Mouse (Mus musculus): ENCODE results near the gene Rgs13. TPM values are rescaled to one million over a fixed set of nuclear protein-coding genes. Genes with fewer than 3 reads are reported as not detected.

The Rgs13 gene
- polyA plus RNA-seq, 1 experiment from 2014 or later = not detected

DNA sequence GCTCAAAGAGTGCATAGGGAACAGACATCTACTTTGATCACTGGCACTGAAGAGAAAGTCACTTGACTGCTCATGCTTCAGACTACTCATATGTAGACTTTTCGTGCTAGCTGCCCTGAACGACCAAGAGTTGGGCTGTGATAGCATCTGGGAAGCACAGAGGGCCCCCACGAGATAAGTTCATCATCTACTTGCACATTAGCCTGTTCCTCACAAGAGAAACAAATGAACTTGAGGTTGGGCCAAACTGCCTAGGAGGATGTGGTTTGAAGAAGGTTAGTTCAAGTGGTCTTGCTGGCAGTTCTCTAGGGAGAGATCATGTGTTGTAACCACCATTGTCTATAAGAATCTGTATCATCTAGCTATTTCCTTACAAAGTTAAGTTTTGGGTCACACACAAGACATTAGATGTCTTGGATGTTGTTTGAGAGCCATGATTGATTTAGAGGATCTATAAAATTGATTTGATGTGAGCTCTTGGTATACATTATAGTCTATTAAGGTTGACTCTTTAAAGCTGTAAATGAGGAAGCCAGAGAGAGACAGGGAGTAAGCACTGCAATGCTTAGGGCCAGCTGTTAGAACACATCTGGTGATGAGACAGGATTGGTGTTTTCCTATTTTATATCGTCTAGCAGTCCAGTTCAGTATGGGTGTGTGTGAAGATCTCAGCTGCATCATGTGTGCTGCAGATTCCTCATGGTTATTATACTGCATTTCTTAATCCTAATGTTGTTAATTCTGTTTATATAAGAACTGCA lies 8.0 kb upstream of the Rgs13 start:
- Histone ChIP-seq H3K9ac (replicated peaks; ENCODE audit: low read length) (no peak overlapping the region), H3K4me2 (replicated peaks; ENCODE audit: low read depth, low read length) (no peak overlapping the region), H3K4me3 (ENCODE audit: low read length) (no peak overlapping the region), H3K27me3 (ENCODE audit: insufficient read depth, low read length) (no peaks in the 10 kb centered on the region), H3K36me3 (ENCODE audit: insufficient read depth, low read length) (no peaks in the 10 kb centered on the region), H3K27ac (ENCODE audit: low read length) (no peak overlapping the region), H3K4me1 (ENCODE audit: insufficient read depth, low read length) (no peaks in the 10 kb centered on the region), H3K9me3 (ENCODE audit: low read length) (no peaks in the 10 kb centered on the region)
- 53% methylated on average over 4 of the region's 4 CpGs for WGBS
- no peak for ATAC-seq (ENCODE audit: low FRiP score, low TSS enrichment)

DNA sequence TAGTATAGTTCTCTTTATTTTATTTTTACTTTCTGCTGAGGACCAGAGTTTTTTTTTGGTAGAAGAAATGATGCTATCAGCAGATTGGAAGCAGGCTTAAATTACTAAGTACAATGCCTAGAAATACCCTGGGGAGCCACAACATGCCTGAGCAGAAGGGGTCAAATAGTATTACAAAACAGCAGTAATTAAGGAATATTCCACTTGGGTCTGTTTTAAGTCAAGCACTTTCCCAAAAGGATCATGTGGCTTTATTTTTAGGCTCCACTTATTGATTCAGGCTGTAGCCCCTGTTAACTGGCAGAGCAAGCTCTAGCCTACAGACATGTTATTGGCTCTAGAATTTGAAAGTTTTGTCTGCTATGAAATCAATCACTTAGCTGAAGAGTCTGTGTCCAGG lies 6.5 kb upstream of the Rgs13 start:
- Histone ChIP-seq H3K4me3 (ENCODE audit: low read length) (no peak overlapping the region), H3K36me3 (ENCODE audit: insufficient read depth, low read length) (no peaks in the 10 kb centered on the region), H3K27ac (ENCODE audit: low read length) (no peak overlapping the region), H3K9ac (replicated peaks; ENCODE audit: low read length) (no peak overlapping the region), H3K9me3 (ENCODE audit: low read length) (no peaks in the 10 kb centered on the region), H3K4me1 (ENCODE audit: insufficient read depth, low read length) (no peaks in the 10 kb centered on the region), H3K27me3 (ENCODE audit: insufficient read depth, low read length) (no peaks in the 10 kb centered on the region), H3K4me2 (replicated peaks; ENCODE audit: low read depth, low read length) (no peak overlapping the region)
- ATAC-seq (ENCODE audit: low FRiP score, low TSS enrichment) = no peak

DNA sequence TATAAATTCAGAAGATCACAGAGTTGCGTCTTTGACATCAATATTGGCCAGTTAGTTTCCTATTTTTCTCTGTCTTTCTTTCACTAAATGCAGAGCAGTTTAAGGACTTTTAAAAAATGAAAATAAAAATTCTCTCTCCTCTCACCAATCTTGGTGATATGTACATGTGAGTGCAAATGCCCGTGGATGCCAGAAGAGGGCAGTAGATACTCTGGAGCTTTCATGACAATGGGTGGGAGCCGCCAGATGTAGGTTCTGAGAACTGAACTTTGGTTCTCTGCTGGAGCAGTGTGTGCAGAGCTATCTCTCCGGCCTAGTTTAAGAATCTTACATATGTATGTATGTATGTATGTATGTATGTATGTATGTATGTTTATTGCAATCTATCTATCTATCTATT lies 2.4 kb upstream of the Rgs13 start:
- no peaks in the 10 kb centered on the region for H3K27me3 ChIP-seq (ENCODE audit: insufficient read depth, low read length)
- H3K4me3 ChIP-seq (ENCODE audit: low read length) = no peak overlapping the region
- no peaks in the 10 kb centered on the region for H3K36me3 ChIP-seq (ENCODE audit: insufficient read depth, low read length)
- 88% methylated on average over 4 of the region's 4 CpGs for WGBS
- no peaks in the 10 kb centered on the region for H3K4me1 ChIP-seq (ENCODE audit: insufficient read depth, low read length)
- no peak overlapping the region for H3K9ac ChIP-seq (replicated peaks; ENCODE audit: low read length)
- no peaks in the 10 kb centered on the region for H3K9me3 ChIP-seq (ENCODE audit: low read length)
- ATAC-seq (ENCODE audit: low FRiP score, low TSS enrichment) = no peak
- no peak overlapping the region for H3K27ac ChIP-seq (ENCODE audit: low read length)
- no peak overlapping the region for H3K4me2 ChIP-seq (replicated peaks; ENCODE audit: low read depth, low read length)

DNA sequence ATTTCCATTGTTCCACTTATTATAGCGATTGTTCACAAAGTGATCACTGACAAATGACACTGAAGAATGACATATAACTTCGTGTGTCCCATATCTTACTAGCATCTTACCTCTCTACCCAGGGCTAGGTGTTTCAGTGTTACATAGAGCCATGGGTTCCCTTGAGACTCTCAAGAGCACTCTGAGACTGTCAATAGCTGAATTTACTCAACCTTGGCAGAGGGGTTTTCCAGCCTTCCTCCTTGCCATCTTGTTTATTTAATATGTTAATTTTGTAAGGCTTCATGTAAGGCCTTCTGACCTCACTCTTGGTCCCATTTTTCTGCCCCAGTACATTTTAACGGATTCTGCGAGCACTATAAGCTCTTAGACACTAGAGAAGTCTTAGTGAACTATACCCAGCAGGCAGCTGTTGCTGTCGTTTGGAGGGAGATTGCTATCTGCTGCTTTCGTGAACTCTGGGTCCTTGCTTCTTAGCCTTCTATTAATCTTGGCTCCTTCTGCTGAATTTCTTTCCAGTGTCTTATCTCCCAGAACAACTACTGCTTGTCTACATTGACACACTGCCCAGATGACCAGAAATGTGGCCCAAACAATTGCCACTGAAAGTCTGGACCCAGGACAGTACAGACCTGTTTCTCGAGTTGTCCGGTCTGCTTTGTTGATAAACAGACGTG lies 1.2 kb upstream of the Rgs13 start:
- no peak overlapping the region for H3K4me2 ChIP-seq (replicated peaks; ENCODE audit: low read depth, low read length)
- 70% methylated on average over 9 of the region's 9 CpGs for WGBS
- no peaks in the 10 kb centered on the region for H3K9me3 ChIP-seq (ENCODE audit: low read length)
- no peaks in the 10 kb centered on the region for H3K4me1 ChIP-seq (ENCODE audit: insufficient read depth, low read length)
- no peak overlapping the region for H3K27ac ChIP-seq (ENCODE audit: low read length)
- no peak overlapping the region for H3K4me3 ChIP-seq (ENCODE audit: low read length)
- no peaks in the 10 kb centered on the region for H3K36me3 ChIP-seq (ENCODE audit: insufficient read depth, low read length)
- no peaks in the 10 kb centered on the region for H3K27me3 ChIP-seq (ENCODE audit: insufficient read depth, low read length)
- ATAC-seq (ENCODE audit: low FRiP score, low TSS enrichment) = no peak
- no peak overlapping the region for H3K9ac ChIP-seq (replicated peaks; ENCODE audit: low read length)

DNA sequence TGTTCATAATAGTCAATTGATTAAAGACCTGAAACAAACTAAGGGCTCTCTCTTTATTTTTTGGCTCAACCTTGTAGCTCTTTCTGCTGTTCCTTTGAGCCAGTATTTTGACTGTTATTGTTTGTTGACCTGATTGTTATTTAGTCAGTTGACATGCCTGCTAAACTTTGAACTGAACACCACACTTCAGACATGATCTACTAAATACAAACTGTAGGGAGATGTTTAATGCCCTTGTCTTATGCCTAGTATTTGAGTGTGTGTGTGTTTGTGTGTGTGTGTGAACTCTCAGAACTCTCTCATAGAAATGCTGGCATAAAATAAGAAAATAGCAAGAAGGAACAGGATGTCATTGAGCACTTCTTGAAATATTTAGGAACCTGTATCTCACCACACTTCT lies 448 bp upstream of the Rgs13 start:
- no peak overlapping the region for H3K27ac ChIP-seq (ENCODE audit: low read length)
- no peaks in the 10 kb centered on the region for H3K4me1 ChIP-seq (ENCODE audit: insufficient read depth, low read length)
- no peak overlapping the region for H3K4me3 ChIP-seq (ENCODE audit: low read length)
- H3K36me3 ChIP-seq (ENCODE audit: insufficient read depth, low read length) = no peaks in the 10 kb centered on the region
- no peak for ATAC-seq (ENCODE audit: low FRiP score, low TSS enrichment)
- H3K9me3 ChIP-seq (ENCODE audit: low read length) = no peaks in the 10 kb centered on the region
- no peak overlapping the region for H3K9ac ChIP-seq (replicated peaks; ENCODE audit: low read length)
- no peaks in the 10 kb centered on the region for H3K27me3 ChIP-seq (ENCODE audit: insufficient read depth, low read length)
- H3K4me2 ChIP-seq (replicated peaks; ENCODE audit: low read depth, low read length) = no peak overlapping the region

DNA sequence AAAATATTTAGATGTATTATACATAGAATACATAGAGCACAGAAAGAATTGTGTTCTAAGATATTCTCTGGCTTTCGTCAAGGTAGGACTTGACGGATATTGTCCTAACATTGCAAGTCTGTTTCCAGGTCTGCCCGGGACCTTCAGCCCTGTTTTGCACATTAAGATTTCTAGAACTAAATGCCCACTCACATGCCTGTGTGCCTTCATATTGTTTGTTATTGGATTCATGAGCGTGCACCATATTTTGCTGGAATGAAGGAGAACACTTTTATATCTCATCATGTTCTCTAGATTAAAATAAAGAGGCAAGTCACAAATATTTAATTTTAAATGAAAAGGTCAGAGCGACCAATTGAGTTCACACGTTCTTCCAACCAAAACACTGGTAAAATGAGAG lies 2.4 kb downstream of the Rgs13 start:
- Histone ChIP-seq H3K4me2 (replicated peaks; ENCODE audit: low read depth, low read length) (no peak overlapping the region), H3K27ac (ENCODE audit: low read length) (no peak overlapping the region), H3K4me3 (ENCODE audit: low read length) (no peak overlapping the region), H3K4me1 (ENCODE audit: insufficient read depth, low read length) (no peaks in the 10 kb centered on the region), H3K36me3 (ENCODE audit: insufficient read depth, low read length) (no peaks in the 10 kb centered on the region), H3K9ac (replicated peaks; ENCODE audit: low read length) (no peak overlapping the region), H3K27me3 (ENCODE audit: insufficient read depth, low read length) (no peaks in the 10 kb centered on the region), H3K9me3 (ENCODE audit: low read length) (no peaks in the 10 kb centered on the region)
- ATAC-seq (ENCODE audit: low FRiP score, low TSS enrichment) = no peak
- WGBS = 92% methylated on average over 6 of the region's 6 CpGs

DNA sequence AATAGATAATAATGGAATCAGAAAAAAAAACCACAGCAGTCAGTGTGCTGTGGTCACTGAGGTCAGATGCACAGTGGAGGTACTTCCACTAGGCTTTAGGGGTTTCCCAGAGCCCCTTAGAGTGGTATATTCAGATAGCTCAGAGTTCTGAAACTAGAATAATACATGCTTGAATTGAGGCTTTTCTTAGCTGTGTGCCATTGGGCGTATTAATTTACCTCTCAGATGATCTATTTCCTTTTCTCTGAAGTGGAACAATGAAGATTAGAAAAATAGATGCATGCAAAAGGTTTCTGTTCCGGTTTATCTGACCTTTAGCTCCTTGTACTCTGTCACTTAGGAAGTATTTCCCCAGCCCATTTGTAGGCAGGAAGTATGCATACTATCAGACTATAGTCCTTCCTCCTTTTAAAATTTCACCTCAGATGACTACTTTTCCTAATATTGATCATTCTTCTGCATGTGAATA lies 3.6 kb downstream of the Rgs13 start:
- H3K9me3 ChIP-seq (ENCODE audit: low read length) = no peaks in the 10 kb centered on the region
- no peaks in the 10 kb centered on the region for H3K27me3 ChIP-seq (ENCODE audit: insufficient read depth, low read length)
- H3K9ac ChIP-seq (replicated peaks; ENCODE audit: low read length) = no peak overlapping the region
- no peaks in the 10 kb centered on the region for H3K4me1 ChIP-seq (ENCODE audit: insufficient read depth, low read length)
- H3K4me3 ChIP-seq (ENCODE audit: low read length) = no peak overlapping the region
- H3K27ac ChIP-seq (ENCODE audit: low read length) = no peak overlapping the region
- ATAC-seq (ENCODE audit: low FRiP score, low TSS enrichment) = no peak
- no peak overlapping the region for H3K4me2 ChIP-seq (replicated peaks; ENCODE audit: low read depth, low read length)
- WGBS = 60% methylated on average over 2 of the region's 2 CpGs
- no peaks in the 10 kb centered on the region for H3K36me3 ChIP-seq (ENCODE audit: insufficient read depth, low read length)

DNA sequence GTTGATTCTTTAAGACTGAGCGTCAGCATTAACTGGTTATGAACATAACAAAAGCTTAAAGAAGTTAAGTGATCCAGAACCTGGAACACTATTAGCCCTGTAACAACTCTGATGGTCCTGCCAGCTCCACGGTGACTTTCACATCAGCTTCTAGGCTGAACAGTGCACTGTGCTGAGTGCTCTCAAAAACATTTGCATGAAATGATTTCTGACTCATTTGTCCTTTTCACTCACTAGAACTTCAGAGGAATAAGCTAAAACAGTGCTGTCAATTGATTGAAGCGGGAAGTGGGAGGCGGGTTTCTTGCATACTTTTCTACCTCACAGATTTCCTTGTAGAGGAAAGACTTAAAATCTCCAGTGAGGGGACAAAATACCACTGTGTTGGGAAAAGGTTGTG lies 8.3 kb downstream of the Rgs13 start:
- no peak overlapping the region for H3K9ac ChIP-seq (replicated peaks; ENCODE audit: low read length)
- H3K27ac ChIP-seq (ENCODE audit: low read length) = no peak overlapping the region
- WGBS = 84% methylated on average over 4 of the region's 4 CpGs
- no peaks in the 10 kb centered on the region for H3K27me3 ChIP-seq (ENCODE audit: insufficient read depth, low read length)
- no peaks in the 10 kb centered on the region for H3K36me3 ChIP-seq (ENCODE audit: insufficient read depth, low read length)
- H3K4me2 ChIP-seq (replicated peaks; ENCODE audit: low read depth, low read length) = no peak overlapping the region
- no peaks in the 10 kb centered on the region for H3K4me1 ChIP-seq (ENCODE audit: insufficient read depth, low read length)
- ATAC-seq (ENCODE audit: low FRiP score, low TSS enrichment) = no peak
- H3K9me3 ChIP-seq (ENCODE audit: low read length) = no peaks in the 10 kb centered on the region
- no peak overlapping the region for H3K4me3 ChIP-seq (ENCODE audit: low read length)

DNA sequence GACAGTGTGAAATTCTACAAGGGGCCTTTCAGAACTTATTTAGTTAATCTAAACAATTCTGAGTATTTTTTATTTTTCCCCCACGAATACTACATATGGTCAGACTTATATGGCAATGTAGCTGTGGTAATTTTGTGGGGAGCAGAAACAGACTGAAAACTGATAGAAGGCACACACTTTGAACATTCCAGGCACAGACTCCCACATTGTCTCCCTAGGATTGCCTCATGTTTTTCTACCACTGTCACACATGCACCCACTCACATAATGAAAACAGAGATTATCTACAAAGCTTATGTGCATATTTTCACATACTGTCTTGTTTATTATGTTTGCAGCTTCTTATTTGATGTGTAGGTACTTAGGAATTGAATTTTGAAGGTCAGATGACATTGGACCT lies 9.4 kb downstream of the Rgs13 start:
- WGBS = 66% methylated on average over 1 of the region's 1 CpGs
- ATAC-seq (ENCODE audit: low FRiP score, low TSS enrichment) = no peak

DNA sequence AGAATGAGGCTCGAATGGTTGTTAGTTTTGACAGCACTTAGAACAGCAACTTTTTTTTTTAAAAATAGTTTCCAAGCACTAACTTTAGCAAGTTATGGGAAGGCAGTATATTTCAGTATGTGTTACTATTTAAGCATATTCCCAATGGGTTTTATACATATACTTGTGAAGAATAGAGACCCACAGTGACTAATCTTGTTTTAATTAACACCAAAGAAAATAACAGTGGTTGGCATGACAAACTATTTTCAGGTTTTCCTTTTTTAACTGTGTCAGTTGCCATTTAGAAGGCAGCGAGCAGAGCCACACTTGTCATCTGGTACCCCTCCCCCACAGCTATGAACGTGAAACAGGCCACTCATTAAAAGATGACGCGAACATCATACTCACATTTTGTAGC lies 10.3 kb downstream of the Rgs13 start:
- H3K4me1 ChIP-seq (ENCODE audit: insufficient read depth, low read length) = no peaks in the 10 kb centered on the region
- ATAC-seq (ENCODE audit: low FRiP score, low TSS enrichment) = no peak
- no peaks in the 10 kb centered on the region for H3K36me3 ChIP-seq (ENCODE audit: insufficient read depth, low read length)
- H3K27ac ChIP-seq (ENCODE audit: low read length) = no peak overlapping the region
- H3K9me3 ChIP-seq (ENCODE audit: low read length) = no peaks in the 10 kb centered on the region
- H3K4me2 ChIP-seq (replicated peaks; ENCODE audit: low read depth, low read length) = no peak overlapping the region
- 85% methylated on average over 5 of the region's 5 CpGs for WGBS
- no peaks in the 10 kb centered on the region for H3K27me3 ChIP-seq (ENCODE audit: insufficient read depth, low read length)
- H3K4me3 ChIP-seq (ENCODE audit: low read length) = no peak overlapping the region
- no peak overlapping the region for H3K9ac ChIP-seq (replicated peaks; ENCODE audit: low read length)

More for the DNA sequence above, 9.4 kb downstream of the Rgs13 start:
- Histone ChIP-seq H3K36me3 (ENCODE audit: insufficient read depth, low read length) (no peaks in the 10 kb centered on the region), H3K27ac (ENCODE audit: low read length) (no peak overlapping the region), H3K9ac (replicated peaks; ENCODE audit: low read length) (no peak overlapping the region), H3K4me1 (ENCODE audit: insufficient read depth, low read length) (no peaks in the 10 kb centered on the region), H3K4me3 (ENCODE audit: low read length) (no peak overlapping the region), H3K27me3 (ENCODE audit: insufficient read depth, low read length) (no peaks in the 10 kb centered on the region), H3K4me2 (replicated peaks; ENCODE audit: low read depth, low read length) (no peak overlapping the region), H3K9me3 (ENCODE audit: low read length) (no peaks in the 10 kb centered on the region)
